Mouse (Mus musculus) adrenal gland, postnatal 4 days (tissue): ENCODE measurements around the gene Gm6899. TPM values are rescaled to one million over a fixed set of nuclear protein-coding genes. Genes with fewer than 3 reads are reported as not detected.

Source experiments
- DNase-seq, 2 experiments: peaks; one replicate each; pipeline ENCODE4 v3.0.0; 2021 to 2022; ENCODE audit warnings: low spot score in 2 of 2, mixed read lengths in 2 of 2
- total RNA-seq, 2 experiments: library from RNA; stranded (reverse); gene quantifications; 2 replicates each; pipeline ENCODE4 v1.2.3; 2021

The Gm6899 gene
- total RNA-seq, 2 experiments from 2014 or later = not detected

GRCm38 (mm10) chr11:26642141-26642540 lies 49.1 kb downstream of the Gm6899 start:
- no peak for DNase-seq

Other genes starting within 250 kb of the Gm6899 start
- 10 to 100 TPM; 18.2 to 20.4 TPM for gene Fancl, start 207.1 kb upstream of the Gm6899 start, total RNA-seq
- 10 to 100 TPM; 14.4 to 17.9 TPM for gene Vrk2, start 758 bp downstream of the Gm6899 start, total RNA-seq